Mouse (Mus musculus) MN1 (cell line): ENCODE measurements around the gene Prnp.

Experiments
- DNase-seq: peaks from one replicate; pipeline ENCODE4 v3.0.0-alpha.2; 2016; ENCODE audit warnings: low spot score

Gene Prnp

DNA sequence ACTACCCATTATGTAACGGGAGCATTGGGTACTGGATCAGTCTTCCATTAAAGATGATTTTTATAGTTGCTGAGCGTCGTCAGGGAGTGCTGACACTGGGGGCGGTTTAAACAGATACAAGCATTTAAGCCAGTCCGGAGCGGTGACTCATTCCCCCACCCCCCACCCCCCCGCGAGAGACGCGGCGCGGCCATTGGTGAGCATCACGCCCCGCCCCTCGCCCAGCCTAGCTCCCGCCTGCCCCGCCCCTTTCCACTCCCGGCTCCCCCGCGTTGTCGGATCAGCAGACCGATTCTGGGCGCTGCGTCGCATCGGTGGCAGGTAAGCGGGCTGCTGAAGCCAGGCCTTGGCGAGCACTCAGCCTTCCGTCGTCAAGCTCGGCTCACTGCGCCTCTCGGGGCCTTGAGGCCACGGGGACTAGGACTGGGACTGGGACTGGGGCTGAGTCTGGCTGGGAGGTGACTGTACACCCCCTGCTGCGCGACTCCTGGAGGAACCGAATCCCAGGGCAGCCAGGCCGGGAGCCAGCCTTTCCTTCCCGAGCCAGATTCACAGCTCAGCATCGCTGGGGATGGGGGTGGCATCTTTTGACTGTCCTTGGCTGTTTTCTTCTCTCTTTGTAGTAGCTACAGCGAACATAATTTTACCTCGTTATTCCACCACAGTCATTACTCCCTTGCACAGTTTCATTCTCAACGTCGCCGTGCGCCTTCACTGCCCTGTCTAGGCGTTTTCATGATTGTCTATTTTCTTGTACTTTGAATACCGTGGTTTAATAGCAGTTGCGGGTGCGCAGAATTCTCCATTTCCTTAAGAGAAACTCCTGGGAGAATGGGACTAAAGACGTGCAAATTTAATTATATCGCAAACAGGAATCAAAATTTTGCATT is at the start of gene Prnp, which contains the start of gene Prn:
Prnp (plus strand) TSS at position 246 of the 890 bp plus-strand sequence.
Prn (plus strand) TSS at position 275 of the 890 bp plus-strand sequence.
- DNase-seq, result peak; percentile 92

DNA sequence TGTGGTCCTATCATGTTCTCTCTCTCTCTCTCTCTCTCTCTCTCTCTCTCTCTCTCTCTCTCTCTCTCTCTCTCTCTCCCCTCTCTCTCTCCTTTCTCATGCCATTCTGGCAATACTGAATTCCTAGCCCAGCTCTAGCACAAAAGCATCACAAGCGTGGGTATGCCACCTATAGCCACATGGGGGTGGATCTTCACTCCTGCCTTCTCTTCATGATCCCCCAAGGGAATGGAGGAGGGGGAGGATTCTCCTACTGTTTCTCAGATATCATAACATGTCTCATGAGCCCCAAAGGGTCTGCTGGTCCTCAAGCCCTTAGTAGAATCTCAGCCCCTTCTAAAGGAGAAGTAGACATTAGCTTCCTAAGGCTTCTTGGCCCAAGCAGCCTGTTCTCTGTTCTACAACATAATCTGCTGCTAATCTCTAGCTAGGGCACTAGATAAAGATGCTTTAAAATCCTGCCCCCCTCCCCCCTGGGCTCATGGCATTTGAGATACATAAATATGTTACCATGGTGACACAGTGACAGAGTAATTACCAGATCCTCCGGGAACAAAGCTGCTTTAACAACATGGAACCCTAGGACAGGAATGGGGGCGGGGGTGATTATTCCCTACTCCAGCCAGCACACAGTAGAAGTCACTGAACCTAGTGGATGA is 47.0 kb upstream of the Prnp start:
- no peak for DNase-seq

GRCm38 (mm10) chr2:131863472-131863871 is 46.3 kb upstream of the Prnp start:
- DNase-seq, result no peak

- DNase-seq, result no peak
Observed at GRCm38 (mm10) chr2:131864262-131864796, 45.4 kb upstream of the Prnp start.

- DNase-seq, result no peak
Observed at GRCm38 (mm10) chr2:131866676-131867075, 43.1 kb upstream of the Prnp start.

- no peak for DNase-seq
Observed at GRCm38 (mm10) chr2:131868983-131869382, 40.7 kb upstream of the Prnp start.

DNA sequence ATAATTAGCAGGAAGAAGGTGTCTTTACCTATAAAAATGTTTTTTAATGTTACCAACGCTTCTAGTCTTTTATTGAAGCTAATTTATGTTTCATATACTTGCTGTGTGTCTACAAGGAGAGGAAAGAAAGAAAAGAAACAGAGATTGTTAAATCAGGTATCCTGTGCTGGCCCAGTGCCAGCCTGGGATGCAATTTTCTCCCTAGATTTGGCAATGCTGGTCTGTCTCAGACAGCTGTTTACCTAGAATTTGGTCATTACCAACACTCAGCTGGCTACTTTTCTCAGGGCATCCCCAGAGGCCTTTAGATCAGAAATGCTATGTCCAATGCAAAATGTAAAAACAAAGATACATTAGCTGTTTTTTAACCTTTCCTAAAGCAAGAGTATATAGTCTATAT is 36.4 kb upstream of the Prnp start:
- peak; percentile 18 for DNase-seq

DNA sequence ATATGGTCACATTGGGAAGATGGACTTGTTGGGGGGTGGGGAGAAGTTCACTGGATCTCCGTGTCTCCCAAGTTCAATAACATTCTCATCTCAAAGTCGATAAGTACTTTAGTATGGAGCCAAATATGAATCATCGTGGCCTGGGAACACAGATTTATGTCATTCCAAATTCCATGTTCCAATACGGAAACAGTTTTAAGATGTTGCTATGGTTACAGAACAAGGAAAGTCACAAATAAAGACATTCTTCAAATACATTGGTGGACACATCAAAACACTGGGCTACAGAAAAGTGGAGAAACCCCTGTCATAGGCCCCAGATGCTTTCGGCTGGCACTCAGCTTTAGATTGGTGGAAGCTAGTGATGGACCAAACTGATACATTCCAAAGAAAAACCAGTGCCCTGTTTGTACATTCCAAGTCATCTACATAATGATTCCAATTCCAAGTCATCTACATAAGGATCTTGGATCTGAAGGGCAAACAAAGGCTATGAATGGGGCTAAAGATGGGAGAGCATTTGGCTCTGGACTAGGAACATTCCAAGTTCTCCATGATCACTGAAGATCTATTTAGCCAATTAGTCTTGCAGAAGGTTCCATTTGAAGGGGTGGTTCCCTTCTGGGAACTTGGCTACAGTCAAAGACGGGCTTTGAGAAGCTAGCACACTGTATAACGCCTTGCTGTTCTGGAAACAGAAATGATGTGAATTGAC is 33.0 kb upstream of the Prnp start:
- DNase-seq, result no peak

DNA sequence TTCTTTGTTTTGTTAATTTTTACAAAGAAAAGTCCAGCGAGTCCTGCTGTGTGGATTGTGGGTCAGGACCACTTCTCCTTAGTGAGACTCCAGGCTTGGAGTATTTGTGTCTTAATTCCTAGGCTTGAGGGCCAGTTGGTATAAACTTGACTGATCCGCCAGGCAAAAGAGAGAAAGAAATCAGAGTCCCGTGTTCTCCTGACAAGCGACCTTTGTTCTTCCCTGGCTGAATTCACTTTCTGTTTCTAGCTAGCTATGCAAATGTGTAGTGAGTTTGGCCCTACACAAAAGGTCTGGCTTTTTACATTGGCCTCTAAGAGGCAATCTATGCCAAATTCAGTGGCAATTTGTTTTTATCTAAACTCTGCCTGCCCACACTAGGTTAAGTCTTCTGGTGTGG is 28.0 kb upstream of the Prnp start:
- DNase-seq, result no peak

DNA sequence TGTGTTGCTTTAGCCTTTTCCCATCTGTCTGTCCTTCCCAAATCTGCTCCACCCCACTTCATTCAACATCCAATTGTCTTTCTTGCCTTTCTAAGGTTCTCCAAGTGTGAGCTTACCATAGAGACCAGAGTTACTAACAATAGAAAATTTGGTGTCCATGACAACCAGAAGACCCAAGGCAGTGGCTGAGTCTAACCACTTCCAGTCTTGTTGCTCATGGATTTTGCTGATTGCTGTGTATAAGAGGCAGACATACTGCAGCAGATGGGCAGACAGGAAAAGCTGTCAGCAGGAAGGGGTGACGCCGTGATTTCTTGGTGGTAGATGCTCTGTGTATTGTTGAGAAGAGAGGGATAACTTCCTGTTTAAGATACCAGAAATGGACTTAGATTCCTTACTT is 26.6 kb upstream of the Prnp start:
- DNase-seq, result no peak

DNA sequence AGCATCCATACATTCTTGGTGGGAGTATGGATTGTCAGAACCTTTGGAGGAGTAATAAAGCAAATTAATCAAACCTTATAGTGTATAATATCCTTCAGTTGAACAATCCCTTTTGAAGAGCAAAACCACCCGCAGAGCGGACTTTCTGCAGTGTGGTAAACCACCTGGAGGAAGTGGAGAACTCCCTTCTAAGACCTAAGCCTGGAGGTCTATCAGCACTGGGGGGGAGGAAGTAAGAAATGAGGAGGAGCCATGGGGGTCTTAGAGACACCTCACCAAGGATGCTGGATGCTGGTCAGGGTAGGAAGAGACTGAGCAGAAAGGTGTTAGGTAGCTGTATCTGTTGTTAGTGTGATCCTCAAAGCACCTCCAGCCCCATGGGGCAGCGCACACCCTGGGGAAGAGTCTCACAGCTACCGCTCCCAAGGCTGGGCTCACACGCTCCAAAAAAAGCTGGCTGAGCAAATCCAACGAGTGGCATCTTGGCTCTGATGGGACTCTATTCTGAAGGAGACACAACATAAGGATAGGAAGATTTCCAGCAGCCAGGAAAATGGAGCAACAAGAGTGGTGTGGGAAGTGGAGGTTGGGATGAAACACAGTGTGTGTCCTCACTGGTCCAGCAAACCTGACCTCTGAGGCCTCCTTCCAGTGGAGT is 23.1 kb upstream of the Prnp start:
- DNase-seq, result no peak

DNA sequence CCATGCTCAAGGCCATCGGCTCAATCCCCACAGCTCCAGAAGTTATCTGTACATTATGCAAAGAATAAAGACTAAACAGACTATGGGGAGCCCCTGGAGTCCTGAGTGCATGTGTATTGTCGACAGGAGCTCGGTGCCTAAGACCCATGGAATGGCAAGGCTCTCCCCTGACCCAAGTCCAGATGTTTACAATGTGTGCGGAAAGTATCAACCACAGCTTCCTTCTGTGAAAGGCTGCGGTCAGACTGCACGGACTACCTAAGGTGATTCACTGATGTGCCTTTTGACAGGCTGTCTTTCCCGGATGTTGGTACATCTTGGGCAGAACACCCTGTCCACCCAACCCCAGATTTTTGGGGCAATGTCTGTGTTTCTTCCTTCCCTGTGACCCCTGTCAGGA is 21.5 kb upstream of the Prnp start:
- no peak for DNase-seq

- no peak for DNase-seq
Observed at GRCm38 (mm10) chr2:131892534-131892933, 17.2 kb upstream of the Prnp start.

DNA sequence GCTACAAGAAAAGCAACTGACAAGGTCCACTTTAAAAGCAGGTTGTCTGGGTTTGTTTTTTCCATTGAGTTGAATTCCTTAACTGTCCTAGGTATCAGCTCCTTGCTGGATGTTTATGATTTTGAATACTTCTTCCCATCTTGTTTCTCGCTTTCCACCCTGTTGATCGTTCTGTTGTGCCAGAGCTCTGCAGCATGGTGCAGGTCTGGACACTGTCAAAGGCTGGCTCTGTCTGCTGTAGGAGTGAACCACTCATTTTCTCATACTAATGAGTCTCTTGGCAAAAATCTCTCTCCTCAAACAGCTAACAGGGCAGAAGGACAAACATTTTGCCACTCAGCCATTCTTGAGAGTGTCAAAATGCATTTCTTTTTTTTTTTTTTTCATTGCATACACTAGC is 14.6 kb upstream of the Prnp start:
- peak; percentile 70 for DNase-seq

- no peak for DNase-seq
Observed at GRCm38 (mm10) chr2:131896011-131896410, 13.7 kb upstream of the Prnp start.

DNA sequence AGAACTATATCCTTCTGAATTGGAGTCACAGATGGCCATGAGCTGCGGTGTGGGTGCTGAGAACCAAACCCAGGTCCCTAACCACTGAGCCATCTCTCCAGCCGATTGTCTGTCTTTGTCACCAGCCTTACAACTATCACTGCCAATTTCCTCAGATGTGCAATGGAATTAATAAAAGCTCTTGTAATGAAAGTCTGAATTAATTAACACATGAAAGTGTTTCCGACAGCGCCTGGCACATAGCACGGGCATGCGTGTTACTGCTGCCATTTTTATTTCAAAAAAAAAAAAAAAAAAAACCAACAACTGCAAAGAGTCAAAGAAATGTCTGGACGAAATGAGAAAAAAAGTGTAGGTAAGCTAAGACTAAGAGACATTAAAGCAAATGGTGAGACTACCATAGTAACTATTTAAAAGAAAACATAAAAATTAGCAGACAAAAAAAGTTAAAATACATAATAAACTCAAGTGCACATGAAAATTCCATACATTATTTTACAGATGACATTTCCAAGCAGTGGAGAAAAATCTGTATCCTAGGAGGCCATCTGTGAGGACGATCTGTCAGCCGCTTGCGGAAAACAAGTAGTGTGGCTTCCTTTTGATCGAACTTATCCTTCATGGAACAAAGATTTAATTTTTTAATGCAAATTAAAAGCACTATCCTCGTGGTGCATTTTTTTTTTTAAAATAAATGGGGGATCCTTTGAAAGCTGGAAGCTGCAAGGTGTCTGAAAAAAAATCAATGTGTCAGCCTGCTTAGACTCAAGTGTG is 12.2 kb upstream of the Prnp start:
- no peak for DNase-seq

- no peak for DNase-seq
Observed at GRCm38 (mm10) chr2:131902423-131902822, 7.3 kb upstream of the Prnp start.

DNA sequence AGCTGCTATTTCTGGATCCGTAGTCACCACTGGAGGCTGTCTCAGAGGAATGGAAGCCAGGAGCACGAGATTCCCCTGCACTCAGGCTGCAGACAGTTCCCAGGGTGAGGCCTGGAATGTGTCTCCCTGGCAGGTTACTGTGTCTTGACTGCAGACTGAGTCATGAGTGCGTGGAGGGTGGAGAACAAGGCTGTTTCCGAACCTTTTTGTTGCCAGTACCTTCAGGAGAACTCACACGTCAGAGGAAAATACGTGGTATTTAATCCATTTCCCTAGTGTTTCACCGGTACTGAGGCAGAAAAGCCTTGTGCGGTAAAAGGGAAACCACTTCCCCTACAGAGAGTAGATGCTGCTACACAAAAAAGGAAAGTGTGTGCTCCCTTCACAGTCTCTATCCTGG is 6.9 kb upstream of the Prnp start:
- peak; percentile 80 for DNase-seq

DNA sequence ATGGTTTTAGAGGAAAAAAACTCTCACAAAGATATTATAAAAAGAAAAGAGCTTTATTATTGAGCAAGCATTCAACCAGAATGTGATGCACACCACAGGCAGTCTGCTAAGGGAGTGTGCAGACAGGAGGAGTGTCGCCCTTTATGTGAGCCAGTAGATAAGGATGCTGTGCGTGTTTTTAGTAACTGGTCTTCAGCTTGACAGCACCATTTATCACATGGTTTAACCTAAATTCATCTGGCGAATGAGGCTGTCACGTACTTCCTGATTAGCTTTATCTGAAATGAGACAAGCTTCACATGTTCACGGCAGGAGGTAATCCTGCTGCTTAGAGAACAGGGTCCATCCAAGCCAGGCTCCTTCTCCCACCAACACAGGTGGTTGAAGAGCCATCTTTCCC is 4.7 kb upstream of the Prnp start:
- DNase-seq, result no peak

GRCm38 (mm10) chr2:131905776-131906175 is 4.0 kb upstream of the Prnp start:
- no peak for DNase-seq

GRCm38 (mm10) chr2:131906266-131906665 is 3.5 kb upstream of the Prnp start:
- DNase-seq, result no peak
